Mouse (Mus musculus) olfactory bulb, adult 2 months (tissue): Measurements from ENCODE around the gene Dnajc3.

ENCODE experiments used
- CTCF ChIP-seq: fragments of 200-500 bp; IDR thresholded peaks from 2 replicates; pipeline ENCODE4 v1.5.1; 2012; ENCODE audit warnings: low read depth, mild to moderate bottlenecking, low read length, moderate library complexity; ENCODE audit not compliant: insufficient read depth
- POLR2A ChIP-seq: fragments of 200-500 bp; IDR thresholded peaks from 2 replicates; pipeline ENCODE4 v1.6.1; 2012; ENCODE audit warnings: mild to moderate bottlenecking, low read depth, low read length, moderate library complexity; ENCODE audit not compliant: insufficient read depth

DNA sequence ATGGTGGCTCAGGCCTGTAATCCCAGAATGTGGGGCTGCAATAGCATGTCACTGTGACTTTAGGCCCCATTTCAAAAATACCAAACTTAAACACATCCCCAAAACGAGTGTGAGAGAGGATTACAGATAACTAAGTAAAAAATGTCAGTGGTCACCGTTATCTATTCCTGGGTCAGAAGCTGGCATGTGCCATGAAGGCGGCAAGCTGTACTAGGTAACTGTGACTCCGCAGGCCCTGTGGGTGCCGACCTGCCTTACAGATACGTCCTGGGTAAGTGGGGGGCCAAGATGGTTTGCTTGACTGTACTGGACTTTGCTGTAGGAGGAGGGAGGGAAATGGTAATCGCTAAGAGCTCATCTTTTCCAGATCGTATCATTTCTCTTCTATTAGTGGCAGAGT is 43.1 kb downstream of the Dnajc3 start:
- TF ChIP-seq CTCF (no peak), POLR2A (no peak)
